Mouse (Mus musculus): ENCODE results near the gene Epas1.

DNA sequence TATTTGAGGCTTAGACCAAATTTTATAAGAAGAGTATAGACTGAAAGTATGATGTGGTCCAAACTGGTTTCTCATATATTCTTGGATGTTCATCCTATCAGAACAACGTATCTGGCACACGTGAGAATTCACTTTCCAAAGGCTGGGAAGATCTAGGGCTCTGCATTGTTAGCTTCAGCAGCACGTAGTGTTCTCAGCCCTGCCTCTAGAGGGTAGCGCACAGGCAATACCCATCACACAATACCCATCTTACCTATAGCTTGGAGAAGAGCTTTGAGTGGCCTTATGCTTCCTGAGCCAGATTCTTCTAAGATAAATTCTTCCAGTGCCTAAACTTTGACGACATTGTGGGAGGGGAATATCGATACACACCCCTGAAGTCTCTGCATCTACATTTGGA, 24.6 kb downstream of the Epas1 start:
- TF ChIP-seq POLR2A (IDR thresholded peaks at IDR 0.05; ENCODE audit: borderline replicate concordance, extremely low read depth, insufficient read depth, insufficient read length, poor library complexity, severe bottlenecking) (no peak), CTCF (IDR thresholded peaks at IDR 0.05; ENCODE audit: borderline replicate concordance, extremely low read depth, insufficient read depth, insufficient read length) (no peak)
